In genomic region chr17:3136127-3136526, GRCm38 (mm10) we compare ENCODE assay signal across 25 mouse cellular contexts. TPM values are rescaled to one million over a fixed set of nuclear protein-coding genes. Genes with fewer than 3 reads are reported as not detected.
A peak's percentile ranks its signal among the peaks of the same experiment; 100 is the strongest.
DNase-seq lines count a peak whose midpoint lies in the region; ATAC-seq and TF ChIP-seq lines count a peak whose summit lies in the region.
"Had no signal": no experiment of that assay in that cellular context is flagged by ENCODE, and none has a peak within 500 bp of the region (broad histone marks: within the 10 kb centered on the region; RNA-seq: fewer than 3 reads in every experiment).

No protein-coding gene starts in this region.

- no peaks in the 10 kb centered on the region for H3K9me3 ChIP-seq in midbrain, embryonic 11.5 days (ENCODE audit: control insufficient read depth, low read length)
- H3K9me3 ChIP-seq in midbrain, embryonic 14.5 days (ENCODE audit: control insufficient read depth, low read length) = no peaks in the 10 kb centered on the region
- no peaks in the 10 kb centered on the region for H3K9me3 ChIP-seq in CH12.LX (replicated peaks; ENCODE audit: low read length)
- H3K9me3 ChIP-seq: embryonic facial prominence, embryonic 10.5 days; embryonic facial prominence, embryonic 13.5 days; forebrain, embryonic 12.5 days; forebrain, embryonic 15.5 days; hindbrain, embryonic 12.5 days; hindbrain, embryonic 15.5 days had no signal

- no peak for TF ChIP-seq CTCF in CH12.LX (conservative IDR thresholded peaks at IDR 0.05 in 1 of 2, IDR thresholded peaks at IDR 0.05 in 1 of 2; ENCODE audit: low read depth in 2 of 2, low read length in 2 of 2)

- no peaks in the 10 kb centered on the region for H3K36me3 ChIP-seq in midbrain, embryonic 11.5 days (ENCODE audit: control insufficient read depth, insufficient read depth, low read length)
- peaks cover 4% of the 10 kb centered on the region; the same call in 1 of the 2 replicates for H3K36me3 ChIP-seq in midbrain, embryonic 14.5 days (ENCODE audit: control insufficient read depth, insufficient read depth, low read length)
- H3K36me3 ChIP-seq in CH12.LX (replicated peaks in 1 of 2; ENCODE audit: control insufficient read depth in 1 of 2, insufficient read depth in 1 of 2, low read length in 1 of 2) = peaks cover 18 to 55% of the 10 kb centered on the region in 2 experiments

- H3K4me2 ChIP-seq in midbrain, embryonic 11.5 days = no peak overlapping the region
- no peak overlapping the region for H3K4me2 ChIP-seq in midbrain, embryonic 14.5 days (ENCODE audit: low read length)
- peak overlapping the region; percentile 66 for H3K4me2 ChIP-seq in CH12.LX (ENCODE audit: insufficient read depth, low read depth, poor library complexity, severe bottlenecking)
- H3K4me2 ChIP-seq: embryonic facial prominence, embryonic 13.5 days; forebrain, embryonic 12.5 days; forebrain, embryonic 15.5 days; heart, embryonic 11.5 days; hindbrain, embryonic 12.5 days; hindbrain, embryonic 15.5 days had no signal

- TF ChIP-seq EP300 in CH12.LX (IDR thresholded peaks at IDR 0.05; ENCODE audit: low read length) = no peak

- TF ChIP-seq RAD21 in CH12.LX (IDR thresholded peaks at IDR 0.05; ENCODE audit: low read depth, low read length) = no peak

- DNase-seq in midbrain, embryonic 11.5 days (ENCODE audit: low spot score, missing footprints) = peak; percentile 10
- DNase-seq in midbrain, embryonic 14.5 days = no peak
- peak; percentile 48 for DNase-seq in CH12.LX (ENCODE audit: extremely low read depth)
- no peak for DNase-seq in kidney, adult 8-10 months
- no peak for DNase-seq in gastrocnemius, adult 18-20 months (ENCODE audit: low spot score)
- DNase-seq in cerebellum, postnatal 25 days = no peak
- DNase-seq: adrenal gland, adult 8-10 months; adrenal gland, postnatal 25 days; B cell, adult 2 months; cerebellum, adult 18-20 months; cerebellum, adult 9-11 months; cerebellum, postnatal 36 days; embryo, embryonic 11 days; gastrocnemius, postnatal 14 days; heart, adult 11 months had no signal

- H3K79me2 ChIP-seq in CH12.LX (replicated peaks; ENCODE audit: control insufficient read depth, extremely low read depth, insufficient read depth, poor library complexity, severe bottlenecking) = peaks cover 79% of the 10 kb centered on the region

- H3K4me3 ChIP-seq in midbrain, embryonic 11.5 days (ENCODE audit: low read depth, low read length) = no peak overlapping the region
- H3K4me3 ChIP-seq in midbrain, embryonic 14.5 days (replicated peaks; ENCODE audit: low read depth, low read length) = no peak overlapping the region
- no peak overlapping the region for H3K4me3 ChIP-seq in CH12.LX (replicated peaks in 1 of 3; ENCODE audit: low read depth in 2 of 3, low read length in 2 of 3, poor library complexity in 1 of 3)
- H3K4me3 ChIP-seq: embryonic facial prominence, embryonic 10.5 days; embryonic facial prominence, embryonic 13.5 days; erythroblast, embryonic 14.5 days; forebrain, embryonic 12.5 days; forebrain, embryonic 15.5 days; hindbrain, embryonic 12.5 days; hindbrain, embryonic 15.5 days had no signal

- no peak overlapping the region for H3K27ac ChIP-seq in midbrain, embryonic 11.5 days (ENCODE audit: low read depth, low read length)
- H3K27ac ChIP-seq in midbrain, embryonic 14.5 days (replicated peaks; ENCODE audit: low read depth, low read length) = no peak overlapping the region
- no peak overlapping the region for H3K27ac ChIP-seq in CH12.LX (ENCODE audit: insufficient read depth, low read depth)
- H3K27ac ChIP-seq: embryonic facial prominence, embryonic 10.5 days; embryonic facial prominence, embryonic 13.5 days; forebrain, embryonic 12.5 days; forebrain, embryonic 15.5 days; hindbrain, embryonic 12.5 days; hindbrain, embryonic 15.5 days had no signal

- no peak for ATAC-seq in midbrain, embryonic 11.5 days (ENCODE audit: low FRiP score)
- no peak for ATAC-seq in midbrain, embryonic 14.5 days (ENCODE audit: low FRiP score, low TSS enrichment)
- peak; percentile 63 for ATAC-seq in inflammation-experienced regulatory T-cells, adult 6 months
- ATAC-seq: forebrain, embryonic 15.5 days; intestine, embryonic 16.5 days had no signal

- no peaks in the 10 kb centered on the region for H3K27me3 ChIP-seq in midbrain, embryonic 11.5 days (ENCODE audit: control insufficient read depth, insufficient read depth, low read length)
- H3K27me3 ChIP-seq in midbrain, embryonic 14.5 days (ENCODE audit: control insufficient read depth, insufficient read depth, low read length) = no peaks in the 10 kb centered on the region
- no peaks in the 10 kb centered on the region for H3K27me3 ChIP-seq in CH12.LX (replicated peaks)
- H3K27me3 ChIP-seq: embryonic facial prominence, embryonic 13.5 days; forebrain, embryonic 12.5 days; forebrain, embryonic 15.5 days; hindbrain, embryonic 12.5 days; hindbrain, embryonic 15.5 days had no signal

- no peaks in the 10 kb centered on the region for H3K4me1 ChIP-seq in midbrain, embryonic 11.5 days (ENCODE audit: control insufficient read depth, insufficient read depth, low read length)
- H3K4me1 ChIP-seq in midbrain, embryonic 14.5 days (ENCODE audit: control insufficient read depth, insufficient read depth, low read length) = no peaks in the 10 kb centered on the region
- H3K4me1 ChIP-seq in CH12.LX (ENCODE audit: control insufficient read depth in 1 of 2, insufficient read depth in 2 of 2) = peaks cover 9 to 42% of the 10 kb centered on the region in 2 experiments
- H3K4me1 ChIP-seq: forebrain, embryonic 12.5 days had no signal

- WGBS in midbrain, embryonic 11.5 days = 88% methylated on average over 7 of the region's 7 CpGs
- WGBS in midbrain, embryonic 14.5 days = 86% methylated on average over 7 of the region's 7 CpGs

- no peak overlapping the region for H3K9ac ChIP-seq in midbrain, embryonic 11.5 days (ENCODE audit: low read length)
- H3K9ac ChIP-seq in midbrain, embryonic 14.5 days (replicated peaks; ENCODE audit: low read length) = no peak overlapping the region
- no peak overlapping the region; the same call in 1 of the 2 replicates for H3K9ac ChIP-seq in CH12.LX (ENCODE audit: insufficient read depth, low read depth)
- H3K9ac ChIP-seq: embryonic facial prominence, embryonic 13.5 days; forebrain, embryonic 12.5 days; forebrain, embryonic 15.5 days; hindbrain, embryonic 12.5 days; hindbrain, embryonic 15.5 days had no signal

- dilution Hi-C loops in CH12.LX (cut with MboI; ENCODE audit: extremely low pct_ligation_motif_present, extremely low pct_unique_long_range_greater_than_20kb, low sequenced_read_pairs) = no loop called here

- in situ Hi-C loops in CH12.LX (cut with MboI; ENCODE audit: low pct_ligation_motif_present, low pct_unique_long_range_greater_than_20kb, low sequenced_read_pairs) = no loop called here

- no peak for TF ChIP-seq POLR2A in CH12.LX (IDR thresholded peaks at IDR 0.05; ENCODE audit: low read depth, low read length)

TF ChIP-seq in CH12.LX, 34 proteins besides CTCF, POLR2A, EP300 and RAD21:
- no peak for TF ChIP-seq ZNF384 (IDR thresholded peaks at IDR 0.05; ENCODE audit: low read depth, low read length)

RNA-seq across cellular contexts. Expression of gene Scaf8, which starts 21.4 kb away (rescaled TPM):
- 25.8 and 26.2 TPM in 2 replicates for polyA plus RNA-seq in midbrain, embryonic 11.5 days (2014; fragmentation: Nextera tagmentation; extraction: Ambion mirVana)
- polyA plus RNA-seq in midbrain, embryonic 14.5 days (2014; fragmentation: Nextera tagmentation; extraction: Ambion mirVana) = 16.1 and 20.8 TPM in 2 replicates
- total RNA-seq in CH12.LX (2012; rRNA removed) (23.9 and 26.2 TPM in 2 replicates), CH12.LX (2014; rRNA removed) (30.7 and 31.8 TPM in 2 replicates)
- polyA plus RNA-seq in CH12.LX (2012; ENCODE audit: insufficient read length, low read depth) = 33.5 and 47.3 TPM in 2 replicates
- polyA plus RNA-seq in inflammation-experienced regulatory T-cells, adult 6 months (2017; shearing (Covaris generic)) = 10 to 100 TPM; 23.2 to 30.0 (median 26.4) TPM
- total RNA-seq in gastrocnemius, adult 18-20 months (2021) = 10 to 100 TPM; 22.4 to 22.9 TPM

Comparison
In these comparisons a context has a peak if more than half of its experiments do, and no peak if none do; other contexts are left out.
1. DNase-seq: peak in midbrain, embryonic 11.5 days (single experiment) and CH12.LX (single experiment); none in midbrain, embryonic 14.5 days (single experiment), kidney, adult 8-10 months (0 of 2), gastrocnemius, adult 18-20 months (single experiment) and cerebellum, postnatal 25 days (0 of 2).